Mouse (Mus musculus): ENCODE measurements around the gene Gm128.

DNA sequence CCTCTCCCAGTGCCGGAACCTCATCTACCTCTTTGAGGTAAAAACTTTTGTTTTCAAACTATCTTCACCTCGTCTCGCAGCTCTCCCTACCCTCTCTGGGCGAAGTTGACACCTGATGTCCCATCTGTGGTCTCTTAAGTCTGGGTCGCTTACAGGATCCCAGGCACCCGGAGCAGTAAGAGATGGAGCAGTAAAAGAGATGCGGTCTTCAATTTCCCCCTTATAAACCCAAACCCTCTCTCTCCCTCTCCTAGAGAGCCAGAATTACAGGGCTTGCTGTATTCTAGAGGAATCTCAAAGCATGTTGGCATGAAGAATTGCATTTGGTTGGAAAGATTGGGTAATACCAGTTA lies 42.2 kb upstream of the Gm128 start:
- no peak for TF ChIP-seq POLR2A (IDR thresholded peaks at IDR 0.05; ENCODE audit: borderline replicate concordance, extremely low read depth, low read depth, low read length)
- TF ChIP-seq CTCF (IDR thresholded peaks at IDR 0.05; ENCODE audit: insufficient read depth, low read length): no peak

All from lung, adult 2 months (tissue).